8 mouse cellular contexts compared by ENCODE assay signal in genomic region chr7:45627261-45627660, GRCm38 (mm10). TPM values are rescaled to one million over a fixed set of nuclear protein-coding genes. Genes with fewer than 3 reads are reported as not detected.
DNase-seq lines count a peak whose midpoint lies in the region; ATAC-seq lines count a peak whose summit lies in the region.

Gene Rasip1 (plus strand): TSS chr7:45627488.

- WGBS in embryonic facial prominence, embryonic 10.5 days: 79% methylated on average over 9 of the region's 9 CpGs
- 68% methylated on average over 9 of the region's 9 CpGs for WGBS in heart, embryonic 16.5 days
- 86% methylated on average over 9 of the region's 9 CpGs for WGBS in midbrain, embryonic 13.5 days

- H3K27me3 ChIP-seq in embryonic facial prominence, embryonic 10.5 days (replicated peaks; ENCODE audit: low read depth, poor library complexity, severe bottlenecking): peaks cover 78% of the 10 kb centered on the region
- H3K27me3 ChIP-seq in heart, embryonic 16.5 days (ENCODE audit: control insufficient read depth, insufficient read depth, low read length): peaks cover 10% of the 10 kb centered on the region; the same call in 1 of the 2 replicates
- H3K27me3 ChIP-seq in midbrain, embryonic 13.5 days: peaks cover 40% of the 10 kb centered on the region

- peak within 1 kb of the TSS; percentile 86 for H3K9ac ChIP-seq in heart, embryonic 16.5 days (ENCODE audit: low read length)
- peak within 1 kb of the TSS; percentile 84 for H3K9ac ChIP-seq in midbrain, embryonic 13.5 days (replicated peaks)

- ATAC-seq in heart, embryonic 16.5 days (replicated peaks; ENCODE audit: extremely low read depth, insufficient read depth, low FRiP score): peak; percentile 61
- no peak for ATAC-seq in midbrain, embryonic 13.5 days
- no peak for ATAC-seq in erythroid progenitor cell, adult 5-6 weeks (replicated peaks; ENCODE audit: low FRiP score, poor library complexity, severe bottlenecking)

- H3K9me3 ChIP-seq in embryonic facial prominence, embryonic 10.5 days: no peaks in the 10 kb centered on the region
- H3K9me3 ChIP-seq in heart, embryonic 16.5 days (replicated peaks; ENCODE audit: control insufficient read depth, low read length): no peaks in the 10 kb centered on the region
- no peaks in the 10 kb centered on the region for H3K9me3 ChIP-seq in midbrain, embryonic 13.5 days

- peak within 1 kb of the TSS; percentile 72 for H3K4me3 ChIP-seq in embryonic facial prominence, embryonic 10.5 days
- peak within 1 kb of the TSS; percentile 65 for H3K4me3 ChIP-seq in heart, embryonic 16.5 days (ENCODE audit: low read length)
- peak within 1 kb of the TSS; percentile 57 for H3K4me3 ChIP-seq in midbrain, embryonic 13.5 days (replicated peaks)

- H3K27ac ChIP-seq in embryonic facial prominence, embryonic 10.5 days (replicated peaks): peak within 1 kb of the TSS; percentile 86
- H3K27ac ChIP-seq in heart, embryonic 16.5 days (ENCODE audit: low read length): peak within 1 kb of the TSS; percentile 65
- peak within 1 kb of the TSS; percentile 87 for H3K27ac ChIP-seq in midbrain, embryonic 13.5 days

- H3K4me2 ChIP-seq in heart, embryonic 16.5 days (ENCODE audit: low read depth, low read length): peak within 1 kb of the TSS; percentile 95
- peak within 1 kb of the TSS; percentile 90 for H3K4me2 ChIP-seq in midbrain, embryonic 13.5 days (replicated peaks)

- H3K36me3 ChIP-seq in embryonic facial prominence, embryonic 10.5 days (replicated peaks): no peaks in the 10 kb centered on the region
- no peaks in the 10 kb centered on the region for H3K36me3 ChIP-seq in heart, embryonic 16.5 days (ENCODE audit: control insufficient read depth, insufficient read depth)
- no peaks in the 10 kb centered on the region for H3K36me3 ChIP-seq in midbrain, embryonic 13.5 days

- peaks cover 13% of the 10 kb centered on the region for H3K4me1 ChIP-seq in embryonic facial prominence, embryonic 10.5 days
- peaks cover 4% of the 10 kb centered on the region; the same call in 1 of the 2 replicates for H3K4me1 ChIP-seq in heart, embryonic 16.5 days (ENCODE audit: control insufficient read depth, insufficient read depth, low read length)
- H3K4me1 ChIP-seq in midbrain, embryonic 13.5 days (replicated peaks): peaks cover 11% of the 10 kb centered on the region; the same call in 1 of the 2 replicates

- DNase-seq in adrenal gland, adult (ENCODE audit: inconsistent age in 2 of 2, low spot score in 1 of 2): peak; percentile 65 to 73
- peak; percentile 21 for DNase-seq in embryonic facial prominence, embryonic 10.5 days (ENCODE audit: low spot score)
- peak; percentile 66 to 88 for DNase-seq in kidney, postnatal 25 days
- DNase-seq in frontal cortex, adult 2 months (ENCODE audit: extremely low spot score in 1 of 2, low spot score in 1 of 2): no peak
- no peak for DNase-seq in ovary, postnatal 10 days (ENCODE audit: low spot score)

RNA-seq across cellular contexts. Expression of gene Rasip1, which starts in this region (rescaled TPM):
- 6.5 and 6.8 TPM in 2 replicates for polyA plus RNA-seq in embryonic facial prominence, embryonic 10.5 days (2016; fragmentation: Nextera tagmentation; extraction: Ambion mirVana)
- 15.4 and 16.3 TPM in 2 replicates for polyA plus RNA-seq in heart, embryonic 16.5 days (2015; fragmentation: Nextera tagmentation; extraction: Ambion mirVana)
- 7.5 and 9.4 TPM in 2 replicates for polyA plus RNA-seq in midbrain, embryonic 13.5 days (2015; fragmentation: Nextera tagmentation; extraction: Ambion mirVana)
- 7.2 and 7.3 TPM in 2 replicates for polyA plus RNA-seq in frontal cortex, adult 2 months (2012; rRNA removed)
- total RNA-seq in erythroid progenitor cell, adult 5-6 weeks (2015; ENCODE audit: low replicate concordance): not detected in 2 replicates
- not detected in 2 replicates for total RNA-seq in erythroid progenitor cell, adult 5-6 weeks (2017; ENCODE audit: low replicate concordance)

Comparison
In these comparisons a context has a peak if more than half of its experiments do, and no peak if none do; other contexts are left out.
1. DNase-seq: peak in adrenal gland, adult (2 of 2), embryonic facial prominence, embryonic 10.5 days (single experiment) and kidney, postnatal 25 days (2 of 2); none in frontal cortex, adult 2 months (0 of 2) and ovary, postnatal 10 days (single experiment).
2. Peak in every context shown above with its lines, with median percentiles within 50 percentile points of each other: H3K27ac ChIP-seq and H3K4me3 ChIP-seq.